In the genomic region with DNA sequence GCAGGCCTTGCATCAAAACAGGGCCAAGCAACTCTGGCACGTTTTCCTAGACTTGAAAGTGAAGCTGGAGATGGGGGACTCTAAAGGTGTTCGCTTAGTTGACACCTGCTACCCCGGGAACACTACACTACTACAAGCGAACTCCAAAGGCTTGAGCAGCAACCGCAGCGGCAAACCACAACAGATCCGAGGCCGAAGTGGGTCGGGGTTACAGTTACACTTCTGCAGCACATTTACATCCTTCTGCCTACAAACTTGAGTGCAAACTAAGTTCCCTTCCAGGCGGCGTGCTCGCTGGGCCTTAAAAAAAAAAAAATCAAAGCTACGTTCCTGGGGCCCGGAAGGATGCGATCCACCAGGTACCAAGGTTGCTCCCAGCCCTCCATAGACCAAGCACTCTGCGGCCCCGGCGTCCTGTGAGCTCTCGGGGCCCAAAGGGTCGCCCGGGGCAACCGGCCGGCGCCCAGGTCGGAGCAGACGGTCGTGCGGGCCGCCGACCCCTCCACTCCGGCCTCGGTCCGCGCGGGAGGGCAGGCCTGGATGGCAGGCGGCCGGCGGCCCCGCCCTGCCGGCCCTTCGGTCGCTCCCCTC, we compare ENCODE assay signal across 8 mouse cellular contexts. TPM values are rescaled to one million over a fixed set of nuclear protein-coding genes. Genes with fewer than 3 reads are reported as not detected.
DNase-seq lines count a peak whose midpoint lies in the region; ATAC-seq and TF ChIP-seq lines count a peak whose summit lies in the region.

No protein-coding gene starts in this region.

- H3K4me1 ChIP-seq in ES-Bruce4 (ENCODE audit: control insufficient read depth, insufficient read depth, low read length), result peaks cover 2% of the 10 kb centered on the region
- peaks cover 3% of the 10 kb centered on the region; the same call in 1 of the 2 replicates for H3K4me1 ChIP-seq in cortical plate, adult 2 months (ENCODE audit: control insufficient read depth, insufficient read depth, low read length)
- H3K4me1 ChIP-seq in heart, postnatal 0 days (ENCODE audit: control insufficient read depth, insufficient read depth), result peaks cover 38% of the 10 kb centered on the region
- H3K4me1 ChIP-seq in liver, embryonic 14.5 days (replicated peaks; ENCODE audit: control insufficient read depth in 2 of 2, insufficient read depth in 2 of 2, low read length in 1 of 2), result peaks cover 5 to 17% of the 10 kb centered on the region in 2 experiments; a peak in 3 of 4 replicates
- H3K4me1 ChIP-seq in neural tube, embryonic 13.5 days (replicated peaks), result peaks cover 38% of the 10 kb centered on the region

- H3K27ac ChIP-seq in ES-Bruce4 (ENCODE audit: insufficient read depth, low read length), result no peak overlapping the region
- H3K27ac ChIP-seq in cortical plate, adult 2 months (ENCODE audit: insufficient read depth, low read length), result peak overlapping the region; percentile 43; the same call in 1 of the 2 replicates
- H3K27ac ChIP-seq in heart, postnatal 0 days (ENCODE audit: low read depth), result peak overlapping the region; percentile 98
- H3K27ac ChIP-seq in liver, embryonic 14.5 days, result peak overlapping the region; percentile 37; the same call in 1 of the 2 replicates
- H3K27ac ChIP-seq in neural tube, embryonic 13.5 days (replicated peaks), result peak overlapping the region; percentile 95

- H3K36me3 ChIP-seq in ES-Bruce4 (ENCODE audit: control insufficient read depth, insufficient read depth, low read length, poor library complexity, severe bottlenecking), result no peaks in the 10 kb centered on the region
- no peaks in the 10 kb centered on the region for H3K36me3 ChIP-seq in heart, postnatal 0 days (replicated peaks; ENCODE audit: control insufficient read depth, insufficient read depth, low read length)
- H3K36me3 ChIP-seq in liver, embryonic 14.5 days (replicated peaks; ENCODE audit: control insufficient read depth, insufficient read depth, low read depth), result no peaks in the 10 kb centered on the region
- H3K36me3 ChIP-seq in neural tube, embryonic 13.5 days, result no peaks in the 10 kb centered on the region

- no peak for TF ChIP-seq POLR2A in ES-Bruce4 (IDR thresholded peaks at IDR 0.05; ENCODE audit: insufficient read depth, low read length)
- no peak for TF ChIP-seq POLR2A in cortical plate, adult 2 months (IDR thresholded peaks at IDR 0.05; ENCODE audit: extremely low read depth, insufficient read depth, low read length)

- TF ChIP-seq CTCF in ES-Bruce4 (IDR thresholded peaks at IDR 0.05; ENCODE audit: low read depth, low read length), result no peak
- TF ChIP-seq CTCF in cortical plate, adult 2 months (IDR thresholded peaks at IDR 0.05; ENCODE audit: extremely low read depth, insufficient read depth, low read length), result no peak
- no peak for TF ChIP-seq CTCF in heart, postnatal 0 days (IDR thresholded peaks at IDR 0.05; ENCODE audit: low read depth)
- no peak for TF ChIP-seq CTCF in liver, embryonic 14.5 days (IDR thresholded peaks at IDR 0.05; ENCODE audit: low read depth)

- peak overlapping the region; percentile 68 for H3K4me2 ChIP-seq in heart, postnatal 0 days (ENCODE audit: low read depth, low read length)
- peak overlapping the region; percentile 85 for H3K4me2 ChIP-seq in liver, embryonic 14.5 days (ENCODE audit: low read depth)
- H3K4me2 ChIP-seq in neural tube, embryonic 13.5 days, result peak overlapping the region; percentile 60

- no peak for TF ChIP-seq EP300 in ES-Bruce4 (IDR thresholded peaks at IDR 0.05; ENCODE audit: insufficient read depth, low read depth, low read length)
- TF ChIP-seq EP300 in heart, postnatal 0 days (IDR thresholded peaks at IDR 0.05; ENCODE audit: low read depth), result no peak
- no peak for TF ChIP-seq EP300 in liver, embryonic 14.5 days (IDR thresholded peaks at IDR 0.05; ENCODE audit: low read depth)

- ATAC-seq in heart, postnatal 0 days (ENCODE audit: insufficient read depth, low read depth), result peak; percentile 28; the same call in 1 of the 2 replicates
- no peak for ATAC-seq in liver, embryonic 14.5 days (ENCODE audit: insufficient read depth)
- peak; percentile 49; the same call in 1 of the 2 replicates for ATAC-seq in neural tube, embryonic 13.5 days (ENCODE audit: low read depth)

- H3K4me3 ChIP-seq in ES-Bruce4 (ENCODE audit: low read depth, low read length), result peak overlapping the region; percentile 94
- peak overlapping the region; percentile 84 for H3K4me3 ChIP-seq in cortical plate, adult 2 months (ENCODE audit: insufficient read depth, low read length)
- H3K4me3 ChIP-seq in heart, postnatal 0 days (ENCODE audit: low read depth, low read length), result peak overlapping the region; percentile 92
- H3K4me3 ChIP-seq in liver, embryonic 14.5 days (ENCODE audit: insufficient read depth in 1 of 2, low read depth in 2 of 2, low read length in 2 of 2), result peak overlapping the region; percentile 71 to 74
- peak overlapping the region; percentile 94 for H3K4me3 ChIP-seq in neural tube, embryonic 13.5 days

- no peaks in the 10 kb centered on the region for H3K9me3 ChIP-seq in ES-Bruce4 (replicated peaks; ENCODE audit: control insufficient read depth, insufficient read depth, low read length, poor library complexity, severe bottlenecking)
- no peaks in the 10 kb centered on the region for H3K9me3 ChIP-seq in heart, postnatal 0 days (replicated peaks; ENCODE audit: control insufficient read depth, low read length)
- H3K9me3 ChIP-seq in liver, embryonic 14.5 days (ENCODE audit: control insufficient read depth, low read length), result no peaks in the 10 kb centered on the region
- no peaks in the 10 kb centered on the region for H3K9me3 ChIP-seq in neural tube, embryonic 13.5 days

- peak; percentile 10 to 49 for DNase-seq in heart, adult 18-20 months
- no peak for DNase-seq in heart, postnatal 4 days
- DNase-seq in heart, postnatal 0 days (ENCODE audit: low spot score), result no peak
- no peak for DNase-seq in liver, embryonic 14.5 days (ENCODE audit: low read depth in 3 of 3, low spot score in 3 of 3)
- no peak for DNase-seq in ovary, postnatal 10 days (ENCODE audit: low spot score)

- no peaks in the 10 kb centered on the region; the same call in 1 of the 2 replicates for H3K27me3 ChIP-seq in ES-Bruce4 (ENCODE audit: control insufficient read depth, insufficient read depth, low read length, poor library complexity, severe bottlenecking)
- H3K27me3 ChIP-seq in heart, postnatal 0 days (ENCODE audit: control insufficient read depth, insufficient read depth, low read length), result no peaks in the 10 kb centered on the region
- H3K27me3 ChIP-seq in liver, embryonic 14.5 days (ENCODE audit: control insufficient read depth, insufficient read depth, low read length), result no peaks in the 10 kb centered on the region
- no peaks in the 10 kb centered on the region for H3K27me3 ChIP-seq in neural tube, embryonic 13.5 days

- peak overlapping the region; percentile 99 for H3K9ac ChIP-seq in ES-Bruce4 (ENCODE audit: low read depth, poor library complexity, severe bottlenecking)
- peak overlapping the region; percentile 97 for H3K9ac ChIP-seq in heart, postnatal 0 days (replicated peaks; ENCODE audit: low read depth, low read length)
- peak overlapping the region; percentile 71 for H3K9ac ChIP-seq in liver, embryonic 14.5 days (replicated peaks)
- peak overlapping the region; percentile 99 for H3K9ac ChIP-seq in neural tube, embryonic 13.5 days

- WGBS in heart, postnatal 0 days, result 2% methylated on average over 41 of the region's 42 CpGs
- under 1% methylated on average over 42 of the region's 42 CpGs for WGBS in liver, embryonic 14.5 days (ENCODE audit: insufficient replicate concordance)
- under 1% methylated on average over 42 of the region's 42 CpGs for WGBS in neural tube, embryonic 13.5 days

RNA-seq across cellular contexts. Expression of gene Sec24b, which starts 1.5 kb away (rescaled TPM):
- 10 to 100 TPM; 21.0 to 25.4 TPM for total RNA-seq in heart, adult 18-20 months (2021)
- total RNA-seq in heart, postnatal 4 days (2021), result 10 to 100 TPM; 41.4 to 42.0 TPM
- polyA plus RNA-seq in ES-Bruce4 (2011; ENCODE audit: insufficient read depth, insufficient read length, low read depth, missing spikeins), result 67.9 and 72.3 TPM in 2 replicates
- 53.8 and 57.7 TPM in 2 replicates for polyA plus RNA-seq in cortical plate, adult 2 months (2012; rRNA removed)
- total RNA-seq in heart, postnatal 0 days (2014; rRNA removed; ENCODE audit: low replicate concordance), result 22.7 and 57.0 TPM in 2 replicates
- polyA plus RNA-seq in heart, postnatal 0 days (2015; fragmentation: Nextera tagmentation; extraction: Ambion mirVana), result 12.9 TPM in 2 replicates
- 12.8 and 17.1 TPM in 2 replicates for polyA plus RNA-seq in liver, embryonic 14.5 days (2012; rRNA removed)
- polyA plus RNA-seq in liver, embryonic 14.5 days (2014; fragmentation: Nextera tagmentation; extraction: Ambion mirVana), result 7.8 and 8.6 TPM in 2 replicates
- polyA plus RNA-seq in neural tube, embryonic 13.5 days (2015; fragmentation: Nextera tagmentation; extraction: Ambion mirVana), result 31.4 and 34.1 TPM in 2 replicates

Comparison
In these comparisons a context has a peak if more than half of its experiments do, and no peak if none do; other contexts are left out.
1. DNase-seq: peak in heart, adult 18-20 months (2 of 2); none in heart, postnatal 4 days (single experiment), heart, postnatal 0 days (single experiment), liver, embryonic 14.5 days (0 of 3) and ovary, postnatal 10 days (single experiment).
2. Peak in every context shown above with its lines, with median percentiles within 50 percentile points of each other: H3K4me3 ChIP-seq, H3K9ac ChIP-seq and H3K4me2 ChIP-seq.